Mouse (Mus musculus) ES-Bruce4 (cell line): Measurements from ENCODE around the gene Asic2. TPM values are rescaled to one million over a fixed set of nuclear protein-coding genes. Genes with fewer than 3 reads are reported as not detected.
A peak's percentile ranks its signal among the peaks of the same experiment; 100 is the strongest.

Source experiments
- H3K27ac ChIP-seq: 2 replicates; pipeline ENCODE4 v1.5.1; 2012; ENCODE audit warnings: low read length, inconsistent platforms; ENCODE audit not compliant: insufficient read depth
- H3K27me3 ChIP-seq: 2 replicates; pipeline ENCODE4 v1.6.1; 2012; ENCODE audit warnings: mild to moderate bottlenecking, low read length, inconsistent platforms; ENCODE audit not compliant: control insufficient read depth, poor library complexity, insufficient read depth, severe bottlenecking
- H3K36me3 ChIP-seq: 2 replicates; pipeline ENCODE4 v1.6.1; 2012; ENCODE audit warnings: inconsistent platforms, mild to moderate bottlenecking, low read length, moderate library complexity; ENCODE audit not compliant: control insufficient read depth, poor library complexity, insufficient read depth, severe bottlenecking
- H3K4me1 ChIP-seq: one replicate; pipeline ENCODE4 v1.8.1; 2011; ENCODE audit warnings: low read length; ENCODE audit not compliant: control insufficient read depth, insufficient read depth
- H3K4me3 ChIP-seq: 2 replicates; pipeline ENCODE4 v1.5.1; 2011; ENCODE audit warnings: low read depth, mild to moderate bottlenecking, low read length
- H3K9ac ChIP-seq: 2 replicates; pipeline ENCODE4 v1.6.1; 2012; ENCODE audit warnings: low read depth, mild to moderate bottlenecking, inconsistent platforms; ENCODE audit not compliant: poor library complexity, severe bottlenecking
- H3K9me3 ChIP-seq: replicated peaks from 2 replicates; pipeline ENCODE4 v1.6.1; 2012; ENCODE audit warnings: mild to moderate bottlenecking, low read length, inconsistent platforms; ENCODE audit not compliant: control insufficient read depth, poor library complexity, insufficient read depth, severe bottlenecking
- CTCF ChIP-seq: IDR thresholded peaks from one replicate; pipeline ENCODE4 v1.8.1; 2011; ENCODE audit warnings: low read depth, low read length
- EP300 ChIP-seq: IDR thresholded peaks from 2 replicates; pipeline ENCODE4 v1.6.1; 2011; ENCODE audit warnings: low read depth, low read length; ENCODE audit not compliant: insufficient read depth
- POLR2A ChIP-seq: IDR thresholded peaks from one replicate; pipeline ENCODE4 v1.8.1; 2011; ENCODE audit warnings: low read length; ENCODE audit not compliant: insufficient read depth
- polyA plus RNA-seq: library from polyadenylated mRNA; stranded (reverse); fragments of >200 nt; gene quantifications from 2 replicates; pipeline ENCODE4 v1.2.4, GENCODE M21; 2011; ENCODE audit warnings: low read depth; ENCODE audit not compliant: missing spikeins, insufficient read depth, insufficient read length

The Asic2 gene
- polyA plus RNA-seq, 1 experiment: not detected

DNA sequence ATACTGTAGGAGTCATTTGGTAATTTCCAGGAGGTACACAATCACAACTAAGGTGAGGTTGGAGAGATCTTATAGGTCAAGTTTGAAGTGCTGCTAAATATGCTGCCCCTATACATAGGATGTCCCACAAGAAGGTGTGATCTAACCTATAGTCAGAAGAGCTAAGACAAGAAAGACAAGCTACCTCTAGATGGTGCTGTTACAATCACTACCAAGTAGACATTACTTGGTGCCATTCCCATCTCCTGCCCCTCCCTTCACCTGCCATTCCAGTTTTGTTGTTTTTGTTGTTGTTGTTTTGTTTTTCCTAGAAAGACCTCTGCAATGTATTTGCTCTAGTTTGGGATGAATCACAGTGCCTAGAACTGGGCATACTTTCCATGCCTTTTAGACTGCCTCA is 296.5 kb downstream of the Asic2 start:
- Histone ChIP-seq H3K4me3 (no peak overlapping the region), H3K36me3 (no peaks in the 10 kb centered on the region), H3K27me3 (no peaks in the 10 kb centered on the region), H3K4me1 (no peaks in the 10 kb centered on the region), H3K9ac (no peak overlapping the region), H3K9me3 (peaks cover 9% of the 10 kb centered on the region), H3K27ac (no peak overlapping the region)
- no peak for TF ChIP-seq POLR2A

GRCm38 (mm10) chr11:81670436-81670835 is 297.8 kb downstream of the Asic2 start:
- Histone ChIP-seq H3K36me3 (no peaks in the 10 kb centered on the region), H3K27me3 (no peaks in the 10 kb centered on the region), H3K4me3 (no peak overlapping the region), H3K9ac (no peak overlapping the region), H3K4me1 (no peaks in the 10 kb centered on the region), H3K9me3 (peaks cover 12% of the 10 kb centered on the region), H3K27ac (no peak overlapping the region)
- TF ChIP-seq EP300: no peak
- no peak for TF ChIP-seq POLR2A
- TF ChIP-seq CTCF: no peak

- Histone ChIP-seq H3K27me3 (no peaks in the 10 kb centered on the region), H3K9ac (no peak overlapping the region), H3K36me3 (no peaks in the 10 kb centered on the region), H3K4me3 (no peak overlapping the region), H3K9me3 (no peaks in the 10 kb centered on the region), H3K27ac (no peak overlapping the region), H3K4me1 (no peaks in the 10 kb centered on the region)
- TF ChIP-seq POLR2A: no peak
- no peak for TF ChIP-seq CTCF
- TF ChIP-seq EP300: no peak
These were observed 309.4 kb downstream of the Asic2 start for GRCm38 (mm10) chr11:81658850-81659249.

GRCm38 (mm10) chr11:81657121-81657520 is 311.1 kb downstream of the Asic2 start:
- Histone ChIP-seq H3K9ac (no peak overlapping the region), H3K4me3 (no peak overlapping the region), H3K9me3 (no peaks in the 10 kb centered on the region), H3K4me1 (no peaks in the 10 kb centered on the region), H3K36me3 (no peaks in the 10 kb centered on the region), H3K27me3 (no peaks in the 10 kb centered on the region), H3K27ac (no peak overlapping the region)
- no peak for TF ChIP-seq POLR2A
- no peak for TF ChIP-seq EP300

DNA sequence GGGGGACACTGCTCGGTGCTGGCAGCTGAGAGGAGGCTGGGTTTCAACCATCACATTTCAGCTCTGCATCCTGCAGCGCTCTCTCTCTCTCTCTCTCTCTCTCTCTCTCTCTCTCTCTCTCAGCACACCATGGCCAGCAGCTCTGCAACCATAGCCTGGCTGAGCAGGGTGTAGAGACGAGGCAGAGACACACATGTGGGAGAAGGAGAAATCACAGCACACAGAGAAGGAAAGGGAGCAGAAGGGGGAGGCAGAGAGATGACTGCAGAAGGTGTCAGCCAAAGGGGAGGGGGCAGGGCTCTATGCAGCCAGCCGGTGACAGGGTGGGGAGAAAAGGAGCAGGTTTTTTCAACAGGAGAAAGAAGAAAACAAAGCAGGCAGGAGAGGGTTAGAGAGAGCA is 320.4 kb downstream of the Asic2 start:
- Histone ChIP-seq H3K4me1 (no peaks in the 10 kb centered on the region), H3K9me3 (no peaks in the 10 kb centered on the region), H3K9ac (no peak overlapping the region), H3K4me3 (no peak overlapping the region), H3K36me3 (no peaks in the 10 kb centered on the region), H3K27me3 (no peaks in the 10 kb centered on the region), H3K27ac (no peak overlapping the region)
- TF ChIP-seq CTCF: no peak
- no peak for TF ChIP-seq EP300
- no peak for TF ChIP-seq POLR2A

GRCm38 (mm10) chr11:81645549-81645948 is 322.7 kb downstream of the Asic2 start:
- H3K36me3 ChIP-seq: no peaks in the 10 kb centered on the region
- H3K9ac ChIP-seq: no peak overlapping the region
- no peaks in the 10 kb centered on the region for H3K4me1 ChIP-seq
- TF ChIP-seq CTCF (peak; percentile 58), POLR2A (no peak), EP300 (no peak)
- no peaks in the 10 kb centered on the region for H3K9me3 ChIP-seq
- H3K27me3 ChIP-seq: no peaks in the 10 kb centered on the region
- no peak overlapping the region for H3K4me3 ChIP-seq
- no peak overlapping the region for H3K27ac ChIP-seq

DNA sequence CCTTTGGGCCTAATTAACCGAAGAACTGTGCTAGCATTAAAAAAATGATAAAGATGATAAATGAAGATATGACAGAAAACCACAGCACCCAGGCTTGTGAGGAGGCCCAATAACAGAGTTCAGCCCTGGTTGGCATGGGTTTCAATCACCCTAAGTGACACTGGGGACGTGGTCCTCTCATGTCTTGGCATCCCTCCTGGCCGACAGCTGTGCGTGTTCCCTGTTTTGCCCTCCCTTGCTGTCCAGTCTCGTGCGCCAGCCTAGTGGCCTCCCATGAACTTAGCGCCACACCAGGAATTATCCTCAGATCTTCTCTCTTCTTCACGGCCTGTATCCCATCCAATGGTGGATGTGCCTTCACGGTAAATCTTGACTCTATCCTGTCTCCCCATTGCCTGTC is 331.9 kb downstream of the Asic2 start:
- TF ChIP-seq EP300: no peak
- no peak for TF ChIP-seq CTCF
- no peak for TF ChIP-seq POLR2A
- no peaks in the 10 kb centered on the region for H3K9me3 ChIP-seq
- no peaks in the 10 kb centered on the region for H3K36me3 ChIP-seq
- H3K27ac ChIP-seq: no peak overlapping the region
- H3K4me3 ChIP-seq: no peak overlapping the region
- H3K27me3 ChIP-seq: no peaks in the 10 kb centered on the region
- H3K9ac ChIP-seq: no peak overlapping the region
- peaks cover 2% of the 10 kb centered on the region for H3K4me1 ChIP-seq
